Mouse (Mus musculus): ENCODE results near the gene Hnrnpf.

The Hnrnpf gene

GRCm38 (mm10) chr6:117920659-117921640 lies 20.8 kb downstream of the Hnrnpf start:
- no peak for DNase-seq (ENCODE audit: low spot score in 2 of 2)

GRCm38 (mm10) chr6:117922041-117922440 lies 21.9 kb downstream of the Hnrnpf start:
- DNase-seq (ENCODE audit: low spot score in 2 of 2), result no peak

- DNase-seq (ENCODE audit: low spot score in 2 of 2), result no peak
Measured at GRCm38 (mm10) chr6:117926871-117927491, 26.9 kb downstream of the Hnrnpf start.

GRCm38 (mm10) chr6:117927955-117928354 lies 27.8 kb downstream of the Hnrnpf start:
- no peak for DNase-seq (ENCODE audit: low spot score in 2 of 2)

GRCm38 (mm10) chr6:117928746-117929145 lies 28.6 kb downstream of the Hnrnpf start:
- DNase-seq (ENCODE audit: low spot score in 2 of 2), result no peak

GRCm38 (mm10) chr6:117929945-117930655 lies 30.0 kb downstream of the Hnrnpf start:
- no peak for DNase-seq (ENCODE audit: low spot score in 2 of 2)

GRCm38 (mm10) chr6:117932325-117933051 lies 32.4 kb downstream of the Hnrnpf start:
- DNase-seq (ENCODE audit: low spot score in 2 of 2), result no peak

GRCm38 (mm10) chr6:117934301-117934700 lies 34.2 kb downstream of the Hnrnpf start:
- no peak for DNase-seq (ENCODE audit: low spot score in 2 of 2)

GRCm38 (mm10) chr6:117935681-117936612 lies 35.8 kb downstream of the Hnrnpf start:
- DNase-seq (ENCODE audit: low spot score in 2 of 2), result no peak

- DNase-seq (ENCODE audit: low spot score in 2 of 2), result no peak
Measured at GRCm38 (mm10) chr6:117937222-117937932, 37.3 kb downstream of the Hnrnpf start, which contains the start of gene Fxyd4. Gene Fxyd4, minus strand, starts transcription at chr6:117937692.

GRCm38 (mm10) chr6:117938951-117939350 lies 38.8 kb downstream of the Hnrnpf start:
- DNase-seq (ENCODE audit: low spot score in 2 of 2), result no peak

- no peak for DNase-seq (ENCODE audit: low spot score in 2 of 2)
Measured at GRCm38 (mm10) chr6:117942769-117943168, 42.6 kb downstream of the Hnrnpf start.

- no peak for DNase-seq (ENCODE audit: low spot score in 2 of 2)
Measured at GRCm38 (mm10) chr6:117943899-117944298, 43.8 kb downstream of the Hnrnpf start.

GRCm38 (mm10) chr6:117952330-117952729 lies 52.2 kb downstream of the Hnrnpf start:
- DNase-seq (ENCODE audit: low spot score in 2 of 2), result no peak

GRCm38 (mm10) chr6:117956161-117956560 lies 56.0 kb downstream of the Hnrnpf start:
- no peak for DNase-seq (ENCODE audit: low spot score in 2 of 2)

GRCm38 (mm10) chr6:117956851-117957501 lies 56.9 kb downstream of the Hnrnpf start:
- no peak for DNase-seq (ENCODE audit: low spot score in 2 of 2)

- no peak for DNase-seq (ENCODE audit: low spot score in 2 of 2)
Measured at GRCm38 (mm10) chr6:117963201-117963600, 63.1 kb downstream of the Hnrnpf start.

- DNase-seq (ENCODE audit: low spot score in 2 of 2), result no peak
Measured at GRCm38 (mm10) chr6:117966729-117967128, 66.6 kb downstream of the Hnrnpf start.
